Mouse (Mus musculus): ENCODE data around the gene Timm10.
"Not testable (repeated sequence)": the region's sequence is repeated elsewhere in the genome, so short reads cannot be mapped to it uniquely, and the experiment has no call there.

- TF ChIP-seq CTCF (conservative IDR thresholded peaks at IDR 0.05; ENCODE audit: insufficient read depth, insufficient read length, low read depth, low read length); POLR2A (IDR thresholded peaks at IDR 0.05; ENCODE audit: low read depth, low read length): not testable (repeated sequence)
Observed at GRCm38 (mm10) chr2:84801223-84801622, 25.6 kb upstream of the Timm10 start.

Measured in kidney, adult 2 months (tissue).